Mouse (Mus musculus): ENCODE results near the gene Tmem179b. TPM values are rescaled to one million over a fixed set of nuclear protein-coding genes. Genes with fewer than 3 reads are reported as not detected.
A peak's percentile ranks its signal among the peaks of the same experiment; 100 is the strongest.
"Not testable (repeated sequence)": the region's sequence is repeated elsewhere in the genome, so short reads cannot be mapped to it uniquely, and the experiment has no call there.

The Tmem179b gene
- polyA plus RNA-seq, 3 experiments from 2014 or later: 109 to 112 (median 112) TPM

GRCm38 (mm10) chr19:8728335-8729099 is 45.8 kb downstream of the Tmem179b start:
- not testable (repeated sequence) for ATAC-seq

DNA sequence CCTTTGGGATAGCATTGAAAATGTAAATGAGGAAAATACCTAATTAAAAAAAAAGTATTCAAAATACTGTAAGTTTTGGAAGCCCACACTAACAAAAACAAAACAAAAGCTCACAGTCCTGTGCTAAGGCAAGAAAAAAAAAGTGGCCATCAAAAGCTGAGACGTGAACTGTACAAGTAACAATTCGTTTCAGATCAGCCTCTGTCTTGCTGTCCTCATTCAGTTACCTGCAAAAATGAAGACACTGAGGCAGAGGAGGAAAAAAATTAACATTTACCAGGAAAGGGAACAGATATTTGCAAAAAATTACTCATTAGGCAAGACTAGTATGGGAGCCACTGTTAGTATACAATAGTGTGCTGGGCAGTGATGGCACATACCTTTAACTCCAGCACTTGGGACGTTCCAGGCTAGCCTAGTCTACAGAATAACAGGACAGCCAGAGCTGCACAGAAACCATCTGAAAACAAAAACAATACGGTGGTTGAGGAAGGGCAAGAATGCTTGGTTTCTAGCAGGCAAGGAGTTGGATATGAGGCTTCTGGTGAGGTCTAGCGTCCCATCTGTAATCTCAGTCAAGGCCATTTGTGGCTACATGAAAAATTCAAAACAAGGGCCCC is 46.7 kb downstream of the Tmem179b start:
- ATAC-seq: no peak

GRCm38 (mm10) chr19:8726609-8727390 is 47.5 kb downstream of the Tmem179b start:
- no peak for ATAC-seq

DNA sequence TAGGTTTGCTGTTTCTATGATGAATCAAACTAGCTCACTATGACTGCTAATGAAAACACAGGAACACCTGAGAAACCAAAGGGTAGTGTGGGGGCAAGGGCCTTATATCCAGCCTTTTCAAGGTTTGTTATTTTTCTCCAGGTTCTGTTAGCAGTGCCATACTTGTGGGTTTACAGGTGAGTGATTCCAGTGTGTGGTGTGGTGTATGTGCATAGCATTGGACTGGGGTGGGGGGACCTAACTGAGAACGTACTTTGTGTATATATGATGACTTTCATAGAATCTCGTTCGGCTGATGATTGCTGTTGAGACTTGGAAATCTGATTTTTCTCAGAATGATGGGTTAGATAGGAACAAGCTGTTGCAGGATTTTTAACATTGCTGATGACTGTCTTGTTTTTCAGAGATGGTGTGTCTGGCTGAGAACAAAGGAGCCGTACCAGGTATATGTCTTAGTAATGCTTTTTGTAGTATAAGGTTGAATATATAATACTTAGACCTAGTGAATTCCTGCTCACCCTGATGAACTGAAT is 49.1 kb downstream of the Tmem179b start:
- ATAC-seq: no peak

DNA sequence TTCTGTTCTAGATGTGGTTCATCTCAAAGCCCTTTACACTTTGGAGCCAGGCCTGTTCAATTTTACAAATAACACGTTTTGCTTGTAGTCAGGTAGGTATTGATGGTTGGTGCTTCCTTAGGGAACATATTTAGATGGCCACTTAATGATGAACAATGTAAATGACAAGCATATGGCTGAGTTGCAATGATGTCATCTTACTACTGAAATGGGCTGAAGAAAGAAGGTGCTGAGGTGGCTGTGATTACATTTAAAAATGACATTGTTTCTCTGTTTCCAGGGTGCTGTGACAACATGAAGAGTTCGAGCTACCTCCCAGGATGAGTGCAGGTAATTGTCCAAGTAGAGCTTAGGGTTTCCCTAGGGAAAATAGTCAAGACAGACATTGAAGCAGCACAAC is 49.9 kb downstream of the Tmem179b start:
- no peak for ATAC-seq

DNA sequence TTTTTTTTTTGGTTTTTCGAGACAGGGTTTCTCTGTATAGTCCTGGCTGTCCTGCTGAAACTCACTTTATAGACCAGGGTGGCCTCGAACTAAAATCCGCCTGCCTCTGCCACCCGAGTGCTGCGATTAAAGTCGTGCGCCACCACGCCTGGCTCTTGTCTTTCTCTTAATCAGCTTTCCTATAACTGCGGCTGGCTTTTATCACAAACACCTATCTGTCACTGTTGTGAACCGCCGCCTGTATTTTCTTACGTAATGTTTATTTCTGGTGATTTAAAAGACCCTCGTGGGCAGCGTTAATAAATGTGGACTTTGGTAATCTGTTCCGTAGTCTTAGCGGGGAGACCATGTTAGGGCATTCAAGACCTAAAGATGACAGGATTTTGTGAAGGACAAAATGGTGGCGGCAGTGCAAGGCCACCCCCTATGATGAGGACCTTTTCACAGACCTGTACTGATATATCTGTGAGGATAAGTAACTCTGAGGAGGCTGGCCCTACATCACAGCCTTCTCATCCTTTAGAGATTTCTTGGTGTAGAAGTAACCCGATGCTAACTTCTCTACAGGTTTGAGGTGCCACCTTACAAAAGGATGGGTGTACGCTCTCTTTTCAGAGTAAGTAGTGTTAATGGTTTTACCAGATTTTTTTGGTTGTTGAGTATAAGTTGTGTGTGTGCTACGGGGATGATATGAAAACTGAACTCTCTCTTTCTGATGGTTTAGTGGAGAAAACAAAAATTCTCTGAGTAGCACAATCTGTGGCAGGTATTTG is 50.5 kb downstream of the Tmem179b start:
- no peak for ATAC-seq

- ATAC-seq: peak; percentile 92
Observed at GRCm38 (mm10) chr19:8722907-8723573, 51.2 kb downstream of the Tmem179b start, which contains the start of gene Slc3a2. TSS of gene Slc3a2 (minus strand) at chr19:8723369.

DNA sequence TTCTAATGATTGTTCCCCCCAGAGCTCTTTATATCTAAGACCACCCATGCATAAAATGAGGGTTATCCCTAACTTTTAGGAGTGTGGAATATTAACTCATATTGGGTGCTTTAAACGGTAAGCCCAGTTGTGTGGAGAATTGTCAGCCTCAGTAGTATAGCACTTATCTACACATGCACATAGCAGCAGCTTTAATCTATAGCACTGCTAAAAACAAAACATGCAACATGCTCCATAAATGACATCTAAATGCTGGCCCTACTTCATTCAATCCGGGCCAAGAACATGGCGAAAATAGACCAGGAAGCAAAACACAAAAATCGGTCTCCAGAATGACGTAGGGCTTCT is 51.7 kb downstream of the Tmem179b start:
- no peak for ATAC-seq

Other genes starting within 250 kb of the Tmem179b start
- not detected for gene Slc22a8, start 183.2 kb downstream of the Tmem179b start, polyA plus RNA-seq (2017; shearing (Covaris generic))
- not detected for gene Slc22a6, start 156.4 kb downstream of the Tmem179b start, polyA plus RNA-seq (2017; shearing (Covaris generic))
- not detected for gene Chrm1, start 110.7 kb downstream of the Tmem179b start, polyA plus RNA-seq (2017; shearing (Covaris generic))
- gene Slc3a2, start 51.1 kb downstream of the Tmem179b start, polyA plus RNA-seq (2017; shearing (Covaris generic)): 10 to 100 TPM; 60.5 to 74.4 (median 68.9) TPM
- gene Wdr74, start 38.6 kb downstream of the Tmem179b start, polyA plus RNA-seq (2017; shearing (Covaris generic)): 10 to 100 TPM; 38.0 to 71.7 (median 66.5) TPM
- 1 to 10 TPM in 1 of 3 experiments, not detected in 2; 1.8 TPM for gene 1700092M07Rik, start 33.7 kb downstream of the Tmem179b start, polyA plus RNA-seq (2017; shearing (Covaris generic))
- gene Stx5a, start 33.1 kb downstream of the Tmem179b start, polyA plus RNA-seq (2017; shearing (Covaris generic)): 100 to 1,000 TPM in 2 of 3 experiments, 10 to 100 TPM in 1; 91.6 to 140 (median 134) TPM
- 100 to 1,000 TPM; 130 to 193 (median 160) TPM for gene Nxf1, start 17.4 kb downstream of the Tmem179b start, polyA plus RNA-seq (2017; shearing (Covaris generic))
- 100 to 1,000 TPM in 2 of 3 experiments, 10 to 100 TPM in 1; 96.4 to 128 (median 119) TPM for gene Tmem223, start 3.5 kb downstream of the Tmem179b start, polyA plus RNA-seq (2017; shearing (Covaris generic))
- 1 to 10 TPM; 4.4 to 6.9 (median 5.9) TPM for gene Taf6l, start 11.9 kb upstream of the Tmem179b start, polyA plus RNA-seq (2017; shearing (Covaris generic))
- 100 to 1,000 TPM; 186 to 196 (median 191) TPM for gene Polr2g, start 24.1 kb upstream of the Tmem179b start, polyA plus RNA-seq (2017; shearing (Covaris generic))
- 1 to 10 TPM; 2.1 to 3.0 (median 2.7) TPM for gene Zbtb3, start 28.1 kb upstream of the Tmem179b start, polyA plus RNA-seq (2017; shearing (Covaris generic))
- gene Ttc9c, start 44.9 kb upstream of the Tmem179b start, polyA plus RNA-seq (2017; shearing (Covaris generic)): 10 to 100 TPM; 38.6 to 60.1 (median 53.7) TPM
- 1 to 10 TPM; 5.0 to 8.3 (median 5.9) TPM for gene Hnrnpul2, start 45.5 kb upstream of the Tmem179b start, polyA plus RNA-seq (2017; shearing (Covaris generic))
- not detected for gene AC129217.1, start 55.3 kb upstream of the Tmem179b start, polyA plus RNA-seq (2017; shearing (Covaris generic))
- 100 to 1,000 TPM in 1 of 3 experiments, 10 to 100 TPM in 2; 81.9 to 106 (median 95.9) TPM for gene Bscl2, start 63.0 kb upstream of the Tmem179b start, polyA plus RNA-seq (2017; shearing (Covaris generic))
- 1 to 10 TPM in 2 of 3 experiments, under 1 TPM in 1; 0.72 to 3.3 (median 1.6) TPM for gene Gng3, start 64.7 kb upstream of the Tmem179b start, polyA plus RNA-seq (2017; shearing (Covaris generic))
- gene Lrrn4cl, start 76.3 kb upstream of the Tmem179b start, polyA plus RNA-seq (2017; shearing (Covaris generic)): under 1 TPM in 1 of 3 experiments, not detected in 2; 0.15 TPM
- 10 to 100 TPM; 56.1 to 63.1 (median 57.6) TPM for gene Ubxn1, start 97.0 kb upstream of the Tmem179b start, polyA plus RNA-seq (2017; shearing (Covaris generic))
- gene Uqcc3, start 106.5 kb upstream of the Tmem179b start, polyA plus RNA-seq (2017; shearing (Covaris generic)): 10 to 100 TPM; 78.4 to 90.3 (median 89.6) TPM
- gene Lbhd1, start 109.3 kb upstream of the Tmem179b start, polyA plus RNA-seq (2017; shearing (Covaris generic)): 100 to 1,000 TPM in 1 of 3 experiments, 10 to 100 TPM in 2; 92.4 to 104 (median 94.7) TPM
- not detected for gene Gm49403, start 109.5 kb upstream of the Tmem179b start, polyA plus RNA-seq (2017; shearing (Covaris generic))
- gene 1810009A15Rik, start 114.4 kb upstream of the Tmem179b start, polyA plus RNA-seq (2017; shearing (Covaris generic)): 100 to 1,000 TPM; 105 to 125 (median 114) TPM
- gene Gm49416, start 114.5 kb upstream of the Tmem179b start, polyA plus RNA-seq (2017; shearing (Covaris generic)): 1 to 10 TPM in 1 of 3 experiments, not detected in 2; 1.1 TPM
- gene Ints5, start 118.5 kb upstream of the Tmem179b start, polyA plus RNA-seq (2017; shearing (Covaris generic)): 10 to 100 TPM in 2 of 3 experiments, 1 to 10 TPM in 1; 8.5 to 11.9 (median 10.4) TPM
- 10 to 100 TPM; 58.8 to 59.6 (median 59.4) TPM for gene Ganab, start 123.6 kb upstream of the Tmem179b start, polyA plus RNA-seq (2017; shearing (Covaris generic))
- gene B3gat3, start 145.9 kb upstream of the Tmem179b start, polyA plus RNA-seq (2017; shearing (Covaris generic)): 10 to 100 TPM; 11.3 to 26.1 (median 20.0) TPM
- 10 to 100 TPM in 1 of 3 experiments, 1 to 10 TPM in 2; 3.2 to 22.7 (median 3.4) TPM for gene Rom1, start 154.9 kb upstream of the Tmem179b start, polyA plus RNA-seq (2017; shearing (Covaris generic))
- gene Eml3, start 155.1 kb upstream of the Tmem179b start, polyA plus RNA-seq (2017; shearing (Covaris generic)): 10 to 100 TPM; 20.3 to 25.7 (median 20.4) TPM
- 10 to 100 TPM; 78.8 to 96.7 (median 81.2) TPM for gene Mta2, start 167.4 kb upstream of the Tmem179b start, polyA plus RNA-seq (2017; shearing (Covaris generic))
- 10 to 100 TPM; 17.6 to 38.3 (median 35.3) TPM for gene Tut1, start 179.4 kb upstream of the Tmem179b start, polyA plus RNA-seq (2017; shearing (Covaris generic))
- 100 to 1,000 TPM; 465 to 725 (median 677) TPM for gene Eef1g, start 192.6 kb upstream of the Tmem179b start, polyA plus RNA-seq (2017; shearing (Covaris generic))
- 10 to 100 TPM; 42.4 to 81.3 (median 54.5) TPM for gene Ahnak, start 214.8 kb upstream of the Tmem179b start, polyA plus RNA-seq (2017; shearing (Covaris generic))